Mouse (Mus musculus) liver, embryonic 14.5 days (tissue): ENCODE results near the gene Mex3d.

Experiments used
- CTCF ChIP-seq: IDR thresholded peaks from 2 replicates; pipeline ENCODE4 v1.5.1; 2016; ENCODE audit warnings: antibody characterized with exemption, low read depth, control low read depth
- EP300 ChIP-seq: IDR thresholded peaks from 2 replicates; pipeline ENCODE4 v1.6.1; 2016; ENCODE audit warnings: antibody characterized with exemption, low read depth

DNA sequence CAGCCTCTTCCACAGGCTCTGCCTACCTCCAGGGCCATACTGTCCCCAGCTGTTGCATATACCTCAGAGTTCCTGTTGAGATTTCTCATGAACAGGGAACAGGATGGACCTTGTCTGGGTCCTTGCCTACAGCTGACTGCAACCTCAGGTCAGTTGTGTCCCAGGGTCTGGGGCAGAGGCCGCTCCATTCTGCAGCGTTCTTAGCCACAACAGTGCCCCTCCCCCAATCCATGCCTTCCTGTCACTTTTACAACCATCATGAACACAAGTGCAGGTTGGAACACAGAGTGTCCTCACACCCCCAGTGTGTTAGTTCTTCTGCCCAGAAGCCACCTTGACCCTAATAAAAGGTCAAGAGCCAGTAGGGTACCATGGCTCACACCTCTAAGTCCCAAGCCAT is 1.3 kb upstream of the Mex3d start:
- TF ChIP-seq CTCF (no peak), EP300 (no peak)
